Mouse (Mus musculus): ENCODE data around the gene Fto.

GRCm38 (mm10) chr8:91372780-91373577 is 59.7 kb downstream of the Fto start:
- TF ChIP-seq RCOR1 (conservative IDR thresholded peaks at IDR 0.05; ENCODE audit: low read depth, low read length) (no peak), TBP (conservative IDR thresholded peaks at IDR 0.05; ENCODE audit: low read depth, low read length) (no peak), ETS1 (conservative IDR thresholded peaks at IDR 0.05; ENCODE audit: low read depth, low read length) (no peak)

Measured in CH12.LX (cell line).